Mouse (Mus musculus): ENCODE data around the gene Prdx1. TPM values are rescaled to one million over a fixed set of nuclear protein-coding genes. Genes with fewer than 3 reads are reported as not detected.

The Prdx1 gene
- 463 and 613 TPM in 2 replicates for polyA plus RNA-seq (2012; rRNA removed)

GRCm38 (mm10) chr4:116685402-116686061, at the start of gene Prdx1:
Gene Prdx1 (plus strand): TSS chr4:116685544.

GRCm38 (mm10) chr4:116650924-116651796, 34.2 kb upstream of the Prdx1 start, which contains the start of gene Akr1a1:
Gene Akr1a1 (minus strand): TSS chr4:116651680.

GRCm38 (mm10) chr4:116708201-116708764, 22.9 kb downstream of the Prdx1 start, which contains the start of the genes Mmachc and Ccdc163:
Gene Mmachc (minus strand): TSS chr4:116708406.
Gene Ccdc163 (plus strand): TSS chr4:116708509.

GRCm38 (mm10) chr4:116720343-116721097, 35.2 kb downstream of the Prdx1 start, which contains the start of gene Tesk2:
Gene Tesk2 (plus strand): TSS chr4:116720948.

Other genes with a start within 250 kb of the Prdx1 start
- 6.7 and 8.6 TPM in 2 replicates for gene Mast2, start 221.4 kb upstream of the Prdx1 start, polyA plus RNA-seq (2012; rRNA removed)
- gene Ipp, start 178.0 kb upstream of the Prdx1 start, polyA plus RNA-seq (2012; rRNA removed) = 4.6 and 4.7 TPM in 2 replicates
- gene Tmem69, start 129.6 kb upstream of the Prdx1 start, polyA plus RNA-seq (2012; rRNA removed) = 6.6 and 7.1 TPM in 2 replicates
- 26.6 TPM in 2 replicates for gene Gpbp1l1, start 127.9 kb upstream of the Prdx1 start, polyA plus RNA-seq (2012; rRNA removed)
- 3.4 and 3.9 TPM in 2 replicates for gene Ccdc17, start 88.9 kb upstream of the Prdx1 start, polyA plus RNA-seq (2012; rRNA removed)
- gene Nasp, start 57.6 kb upstream of the Prdx1 start, polyA plus RNA-seq (2012; rRNA removed) = 20.1 TPM in 2 replicates
- gene Akr1a1, start 33.9 kb upstream of the Prdx1 start, polyA plus RNA-seq (2012; rRNA removed) = 277 and 296 TPM in 2 replicates
- gene Mmachc, start 22.9 kb downstream of the Prdx1 start, polyA plus RNA-seq (2012; rRNA removed) = 7.0 and 7.4 TPM in 2 replicates
- 17.1 and 20.6 TPM in 2 replicates for gene Ccdc163, start 23.0 kb downstream of the Prdx1 start, polyA plus RNA-seq (2012; rRNA removed)
- 4.7 and 4.9 TPM in 2 replicates for gene Tesk2, start 35.4 kb downstream of the Prdx1 start, polyA plus RNA-seq (2012; rRNA removed)
- 9.7 and 11.0 TPM in 2 replicates for gene Toe1, start 122.1 kb downstream of the Prdx1 start, polyA plus RNA-seq (2012; rRNA removed)
- 2.8 and 3.1 TPM in 2 replicates for gene Mutyh, start 122.2 kb downstream of the Prdx1 start, polyA plus RNA-seq (2012; rRNA removed)
- gene Hpdl, start 136.2 kb downstream of the Prdx1 start, polyA plus RNA-seq (2012; rRNA removed) = 0.06 and 0.07 TPM in 2 replicates
- 0.05 and 0.07 TPM in 2 replicates for gene Zswim5, start 191.8 kb downstream of the Prdx1 start, polyA plus RNA-seq (2012; rRNA removed)